Mouse (Mus musculus): ENCODE measurements around the gene Klhl29. TPM values are rescaled to one million over a fixed set of nuclear protein-coding genes. Genes with fewer than 3 reads are reported as not detected.

The Klhl29 gene
- polyA plus RNA-seq, 1 experiment = 0.02 TPM

GRCm38 (mm10) chr12:5411761-5412537 lies 36.5 kb upstream of the Klhl29 start:
- no peak for TF ChIP-seq REST (IDR thresholded peaks at IDR 0.05; ENCODE audit: insufficient read depth, insufficient read length)
- no peak for TF ChIP-seq POLR2A (IDR thresholded peaks at IDR 0.05; ENCODE audit: insufficient read length, low read depth)
- no peak for TF ChIP-seq MYOD1 (IDR thresholded peaks at IDR 0.05; ENCODE audit: control insufficient read depth in 1 of 3, insufficient read length in 2 of 3, low read depth in 2 of 3)
- TF ChIP-seq TCF3 (IDR thresholded peaks at IDR 0.05; ENCODE audit: insufficient read length, low read depth) = no peak
- TF ChIP-seq TCF12 (IDR thresholded peaks at IDR 0.05; ENCODE audit: insufficient read depth, poor library complexity, severe bottlenecking) = no peak
- no peak for TF ChIP-seq POLR2AphosphoS2 (IDR thresholded peaks at IDR 0.05; ENCODE audit: insufficient read length, low read depth)
- TF ChIP-seq CEBPB (IDR thresholded peaks at IDR 0.05; ENCODE audit: insufficient read depth, poor library complexity, severe bottlenecking) = no peak
- TF ChIP-seq E2F4 (IDR thresholded peaks at IDR 0.05; ENCODE audit: insufficient read depth) = no peak
- no peak for TF ChIP-seq MYOG (IDR thresholded peaks at IDR 0.05; ENCODE audit: control insufficient read depth in 1 of 3, insufficient read depth in 1 of 3, insufficient read length in 2 of 3, low read depth in 2 of 3)
- no peak for TF ChIP-seq MAX (IDR thresholded peaks at IDR 0.05; ENCODE audit: low read depth)
- TF ChIP-seq USF1 (IDR thresholded peaks at IDR 0.05; ENCODE audit: low read depth) = no peak
- TF ChIP-seq SRF (IDR thresholded peaks at IDR 0.05; ENCODE audit: control insufficient read depth, insufficient read length, low read depth) = no peak
- H3K36me3 ChIP-seq (ENCODE audit: control insufficient read depth, insufficient read depth) = no peaks in the 10 kb centered on the region
- H3K79me2 ChIP-seq (ENCODE audit: control insufficient read depth, insufficient read depth) = no peaks in the 10 kb centered on the region
- no peak overlapping the region for H3ac ChIP-seq (ENCODE audit: control insufficient read depth, insufficient read length)
- H3K27me3 ChIP-seq (ENCODE audit: control insufficient read depth, insufficient read depth, insufficient read length) = no peaks in the 10 kb centered on the region
- H3K4me2 ChIP-seq (ENCODE audit: low read depth) = no peak overlapping the region
- H3K4me3 ChIP-seq = no peak overlapping the region

DNA sequence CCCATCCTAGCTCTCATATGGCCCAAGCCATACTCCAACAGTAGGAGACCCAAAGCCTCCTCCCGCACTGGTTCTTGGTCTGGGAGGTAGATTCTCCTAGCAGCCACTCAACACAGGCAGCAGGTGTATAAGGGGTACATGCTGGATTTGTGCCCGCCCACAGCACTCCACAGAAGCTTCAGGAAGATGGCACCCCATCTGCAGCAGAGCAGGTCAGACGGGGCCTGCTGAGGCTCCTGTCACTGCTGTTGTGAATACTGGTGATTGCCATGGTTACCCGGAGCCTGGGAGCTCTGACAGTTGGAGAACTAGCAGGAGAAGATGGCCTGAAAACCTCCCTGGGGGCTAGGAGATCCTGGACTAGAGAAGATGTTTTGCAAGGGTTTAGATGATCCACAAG lies 35.9 kb upstream of the Klhl29 start:
- TF ChIP-seq MYOD1 (IDR thresholded peaks at IDR 0.05; ENCODE audit: control insufficient read depth in 1 of 3, insufficient read length in 2 of 3, low read depth in 2 of 3) (no peak), POLR2A (IDR thresholded peaks at IDR 0.05; ENCODE audit: insufficient read length, low read depth) (no peak), E2F4 (IDR thresholded peaks at IDR 0.05; ENCODE audit: insufficient read depth) (no peak), MAX (IDR thresholded peaks at IDR 0.05; ENCODE audit: low read depth) (no peak), USF1 (IDR thresholded peaks at IDR 0.05; ENCODE audit: low read depth) (no peak), MYOG (IDR thresholded peaks at IDR 0.05; ENCODE audit: control insufficient read depth in 1 of 3, insufficient read depth in 1 of 3, insufficient read length in 2 of 3, low read depth in 2 of 3) (no peak), SRF (IDR thresholded peaks at IDR 0.05; ENCODE audit: control insufficient read depth, insufficient read length, low read depth) (no peak), REST (IDR thresholded peaks at IDR 0.05; ENCODE audit: insufficient read depth, insufficient read length) (no peak), POLR2AphosphoS2 (IDR thresholded peaks at IDR 0.05; ENCODE audit: insufficient read length, low read depth) (no peak), CEBPB (IDR thresholded peaks at IDR 0.05; ENCODE audit: insufficient read depth, poor library complexity, severe bottlenecking) (no peak), TCF12 (IDR thresholded peaks at IDR 0.05; ENCODE audit: insufficient read depth, poor library complexity, severe bottlenecking) (no peak), TCF3 (IDR thresholded peaks at IDR 0.05; ENCODE audit: insufficient read length, low read depth) (no peak)
- Histone ChIP-seq H3K4me2 (ENCODE audit: low read depth) (no peak overlapping the region), H3K4me3 (no peak overlapping the region), H3K27me3 (ENCODE audit: control insufficient read depth, insufficient read depth, insufficient read length) (no peaks in the 10 kb centered on the region), H3K79me2 (ENCODE audit: control insufficient read depth, insufficient read depth) (no peaks in the 10 kb centered on the region), H3K36me3 (ENCODE audit: control insufficient read depth, insufficient read depth) (no peaks in the 10 kb centered on the region), H3ac (ENCODE audit: control insufficient read depth, insufficient read length) (no peak overlapping the region)

- no peaks in the 10 kb centered on the region for H3K79me2 ChIP-seq (ENCODE audit: control insufficient read depth, insufficient read depth)
- H3K36me3 ChIP-seq (ENCODE audit: control insufficient read depth, insufficient read depth) = no peaks in the 10 kb centered on the region
- H3K27me3 ChIP-seq (ENCODE audit: control insufficient read depth, insufficient read depth, insufficient read length) = no peaks in the 10 kb centered on the region
- H3K4me3 ChIP-seq = no peak overlapping the region
- TF ChIP-seq SRF (IDR thresholded peaks at IDR 0.05; ENCODE audit: control insufficient read depth, insufficient read length, low read depth) = no peak
- TF ChIP-seq POLR2AphosphoS2 (IDR thresholded peaks at IDR 0.05; ENCODE audit: insufficient read length, low read depth) = no peak
- TF ChIP-seq CEBPB (IDR thresholded peaks at IDR 0.05; ENCODE audit: insufficient read depth, poor library complexity, severe bottlenecking) = no peak
- no peak for TF ChIP-seq TCF3 (IDR thresholded peaks at IDR 0.05; ENCODE audit: insufficient read length, low read depth)
- TF ChIP-seq TCF12 (IDR thresholded peaks at IDR 0.05; ENCODE audit: insufficient read depth, poor library complexity, severe bottlenecking) = no peak
- TF ChIP-seq REST (IDR thresholded peaks at IDR 0.05; ENCODE audit: insufficient read depth, insufficient read length) = no peak
- no peak for TF ChIP-seq MAX (IDR thresholded peaks at IDR 0.05; ENCODE audit: low read depth)
- no peak for TF ChIP-seq USF1 (IDR thresholded peaks at IDR 0.05; ENCODE audit: low read depth)
- TF ChIP-seq MYOG (IDR thresholded peaks at IDR 0.05; ENCODE audit: control insufficient read depth in 1 of 3, insufficient read depth in 1 of 3, insufficient read length in 2 of 3, low read depth in 2 of 3) = no peak
- TF ChIP-seq E2F4 (IDR thresholded peaks at IDR 0.05; ENCODE audit: insufficient read depth) = no peak
- no peak for TF ChIP-seq MYOD1 (IDR thresholded peaks at IDR 0.05; ENCODE audit: control insufficient read depth in 1 of 3, insufficient read length in 2 of 3, low read depth in 2 of 3)
- no peak for TF ChIP-seq POLR2A (IDR thresholded peaks at IDR 0.05; ENCODE audit: insufficient read length, low read depth)
- no peak overlapping the region for H3ac ChIP-seq (ENCODE audit: control insufficient read depth, insufficient read length)
- no peak overlapping the region for H3K4me2 ChIP-seq (ENCODE audit: low read depth)
Measured at GRCm38 (mm10) chr12:5410391-5411115, 35.1 kb upstream of the Klhl29 start.

GRCm38 (mm10) chr12:5407175-5407574 lies 31.7 kb upstream of the Klhl29 start:
- Histone ChIP-seq H3K4me3 (no peak overlapping the region), H3K27me3 (ENCODE audit: control insufficient read depth, insufficient read depth, insufficient read length) (no peaks in the 10 kb centered on the region), H3ac (ENCODE audit: control insufficient read depth, insufficient read length) (no peak overlapping the region), H3K36me3 (ENCODE audit: control insufficient read depth, insufficient read depth) (no peaks in the 10 kb centered on the region), H3K4me2 (ENCODE audit: low read depth) (no peak overlapping the region), H3K79me2 (ENCODE audit: control insufficient read depth, insufficient read depth) (no peaks in the 10 kb centered on the region)
- no peak for TF ChIP-seq MYOD1 (IDR thresholded peaks at IDR 0.05; ENCODE audit: control insufficient read depth in 1 of 3, insufficient read length in 2 of 3, low read depth in 2 of 3)
- TF ChIP-seq CEBPB (IDR thresholded peaks at IDR 0.05; ENCODE audit: insufficient read depth, poor library complexity, severe bottlenecking) = no peak
- TF ChIP-seq MAX (IDR thresholded peaks at IDR 0.05; ENCODE audit: low read depth) = no peak
- no peak for TF ChIP-seq E2F4 (IDR thresholded peaks at IDR 0.05; ENCODE audit: insufficient read depth)

Measured in myocyte (in vitro differentiated cells).